Mouse (Mus musculus) E14TG2a.4 (cell line): ENCODE results near the gene Clasrp.

Experiments used
- H3K27me3 ChIP-seq: 2 replicates; pipeline ENCODE4 v1.6.1; 2014; ENCODE audit warnings: low read length, control low read depth; ENCODE audit not compliant: insufficient read depth
- H3K36me3 ChIP-seq: 2 replicates; pipeline ENCODE4 v1.6.1; 2014; ENCODE audit warnings: low read length, control low read depth; ENCODE audit not compliant: insufficient read depth
- H3K4me1 ChIP-seq: replicated peaks from 2 replicates; pipeline ENCODE4 v1.6.1; 2014; ENCODE audit warnings: low read depth, low read length, control low read depth
- H3K4me3 ChIP-seq: replicated peaks from 2 replicates; pipeline ENCODE4 v1.5.1; 2014; ENCODE audit warnings: mild to moderate bottlenecking, low read length
- H3K9me3 ChIP-seq: 2 replicates; pipeline ENCODE4 v1.6.1; 2014; ENCODE audit warnings: low read length, control low read depth
- CTCF ChIP-seq: conservative IDR thresholded peaks from 2 replicates; pipeline ENCODE4 v1.5.1; 2014; ENCODE audit warnings: low read length
- NANOG ChIP-seq: IDR thresholded peaks from 2 replicates; pipeline ENCODE4 v1.6.1; 2014; ENCODE audit warnings: borderline replicate concordance, low read length, mixed read lengths
- POU5F1 ChIP-seq: IDR thresholded peaks from 2 replicates; pipeline ENCODE4 v1.6.1; 2014; ENCODE audit warnings: low read length, borderline replicate concordance

Gene Clasrp

GRCm38 (mm10) chr7:19632720-19633119 lies 28.4 kb upstream of the Clasrp start:
- Histone ChIP-seq H3K36me3 (peaks cover 61% of the 10 kb centered on the region), H3K9me3 (no peaks in the 10 kb centered on the region), H3K4me1 (peaks cover 56% of the 10 kb centered on the region), H3K27me3 (no peaks in the 10 kb centered on the region), H3K4me3 (no peak overlapping the region)
- TF ChIP-seq CTCF (no peak), POU5F1 (no peak), NANOG (no peak)

DNA sequence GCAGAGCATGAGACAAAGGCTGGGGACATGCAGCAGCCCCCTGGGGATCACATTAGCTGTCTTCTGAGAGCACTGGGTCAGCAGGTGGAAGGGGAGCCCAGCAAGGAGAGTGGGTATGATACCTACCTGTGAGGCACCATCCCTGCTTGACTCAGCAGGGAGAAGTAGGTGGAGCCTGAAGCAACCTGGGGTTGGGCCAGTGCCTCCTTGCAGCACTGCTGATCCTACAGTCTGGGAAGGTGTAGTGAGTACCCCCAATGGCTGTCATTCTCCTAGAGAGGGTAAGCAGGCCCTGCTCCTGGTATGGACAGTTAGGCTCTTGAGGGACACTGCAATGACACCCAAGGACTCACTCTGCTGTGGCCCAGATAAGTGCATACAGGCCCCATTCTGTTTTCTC lies 28.0 kb upstream of the Clasrp start:
- TF ChIP-seq NANOG, result no peak
- TF ChIP-seq CTCF, result no peak
- no peak for TF ChIP-seq POU5F1
- peaks cover 56% of the 10 kb centered on the region for H3K36me3 ChIP-seq
- no peaks in the 10 kb centered on the region for H3K27me3 ChIP-seq
- H3K4me3 ChIP-seq, result no peak overlapping the region
- H3K4me1 ChIP-seq, result peaks cover 58% of the 10 kb centered on the region
- no peaks in the 10 kb centered on the region for H3K9me3 ChIP-seq

DNA sequence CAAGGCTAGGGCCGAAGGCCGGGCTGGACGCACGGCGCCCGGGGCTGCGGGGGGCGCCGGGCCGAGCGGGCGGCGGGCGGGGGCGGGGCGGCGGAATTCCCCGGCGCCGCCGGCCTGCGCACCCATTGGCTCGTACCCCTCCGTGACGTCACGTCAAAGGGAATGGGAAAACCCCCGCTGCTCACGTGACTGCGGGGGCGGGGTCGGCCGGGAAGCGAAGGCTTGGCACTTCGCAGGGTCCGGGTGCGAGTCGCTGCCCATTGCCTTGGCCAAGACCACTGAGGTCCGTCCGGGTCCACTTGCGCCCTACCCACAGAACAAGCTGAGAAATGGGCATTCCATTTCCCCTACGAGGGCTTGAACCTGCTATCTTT lies 25.1 kb upstream of the Clasrp start, which contains the start of gene Relb:
Gene Relb (minus strand): TSS at position 78 of the 374 bp plus-strand sequence.
- no peak for TF ChIP-seq NANOG
- no peak for TF ChIP-seq CTCF
- TF ChIP-seq POU5F1, result no peak
- Histone ChIP-seq H3K4me3 (peak within 1 kb of the TSS; percentile 100), H3K9me3 (no peaks in the 10 kb centered on the region), H3K27me3 (no peaks in the 10 kb centered on the region), H3K4me1 (peaks cover 57% of the 10 kb centered on the region), H3K36me3 (peaks cover 27% of the 10 kb centered on the region)

DNA sequence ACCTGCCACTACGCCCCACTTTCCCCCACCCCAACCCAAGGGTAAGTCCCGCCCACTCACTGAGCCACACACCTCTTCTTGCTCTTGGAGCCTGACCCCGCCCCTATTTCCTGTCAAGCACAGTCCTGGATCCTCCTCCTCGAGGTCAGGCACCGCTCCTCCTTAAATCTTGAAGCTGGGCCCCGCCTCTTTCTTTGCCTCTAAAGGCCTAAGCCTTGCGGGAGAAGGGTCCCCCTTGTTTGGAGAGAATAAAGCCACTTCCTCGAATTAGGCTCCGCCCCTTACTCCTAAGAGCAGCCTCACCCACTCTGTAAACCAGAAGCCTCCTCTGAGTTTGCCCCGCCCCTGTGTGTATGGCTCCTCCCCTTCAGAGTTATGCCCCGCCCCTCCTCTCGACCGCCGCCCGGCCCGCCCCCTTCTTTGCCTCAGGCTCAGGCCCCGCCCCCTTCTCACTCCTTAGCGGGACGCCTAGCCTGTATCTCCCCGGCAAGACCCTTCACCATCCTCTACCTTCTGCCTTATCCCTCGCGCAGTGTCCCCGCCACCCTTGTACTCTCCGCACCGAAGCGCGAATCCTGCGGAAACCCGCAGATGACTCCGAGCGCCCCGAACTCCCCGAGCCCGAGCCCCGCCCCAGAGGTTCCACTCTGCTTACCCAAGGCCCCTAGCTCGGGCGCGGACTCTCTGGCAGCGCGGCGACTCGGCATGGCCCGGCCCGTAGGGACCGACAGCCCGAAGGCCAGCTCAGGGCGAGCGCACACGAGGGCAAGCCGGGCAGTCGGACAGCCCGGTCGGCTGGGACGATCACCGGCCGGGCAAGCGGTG lies 24.5 kb upstream of the Clasrp start:
- H3K9me3 ChIP-seq, result no peaks in the 10 kb centered on the region
- peaks cover 21% of the 10 kb centered on the region for H3K36me3 ChIP-seq
- no peaks in the 10 kb centered on the region for H3K27me3 ChIP-seq
- H3K4me1 ChIP-seq, result peaks cover 57% of the 10 kb centered on the region
- TF ChIP-seq CTCF, result no peak
- TF ChIP-seq POU5F1, result no peak
- no peak for TF ChIP-seq NANOG
- H3K4me3 ChIP-seq, result peak overlapping the region; percentile 100

- TF ChIP-seq NANOG (no peak), POU5F1 (no peak)
- Histone ChIP-seq H3K4me1 (peaks cover 57% of the 10 kb centered on the region), H3K9me3 (no peaks in the 10 kb centered on the region), H3K27me3 (no peaks in the 10 kb centered on the region), H3K4me3 (peak overlapping the region; percentile 72), H3K36me3 (peaks cover 15% of the 10 kb centered on the region)
Observed at GRCm38 (mm10) chr7:19628192-19628535, 23.9 kb upstream of the Clasrp start.

- TF ChIP-seq POU5F1 (no peak), CTCF (no peak), NANOG (no peak)
- Histone ChIP-seq H3K27me3 (no peaks in the 10 kb centered on the region), H3K4me3 (peak overlapping the region; percentile 72), H3K9me3 (no peaks in the 10 kb centered on the region), H3K36me3 (peaks cover 14% of the 10 kb centered on the region), H3K4me1 (peaks cover 60% of the 10 kb centered on the region)
Observed at GRCm38 (mm10) chr7:19627721-19628120, 23.4 kb upstream of the Clasrp start.

GRCm38 (mm10) chr7:19623433-19623832 lies 19.1 kb upstream of the Clasrp start:
- TF ChIP-seq POU5F1, result no peak
- no peak for TF ChIP-seq NANOG
- TF ChIP-seq CTCF, result no peak
- peaks cover 75% of the 10 kb centered on the region for H3K4me1 ChIP-seq
- H3K36me3 ChIP-seq, result 0 out of 2 replicates have a peak, but pooled peaks cover 7% of the 10 kb centered on the region
- peaks cover 8% of the 10 kb centered on the region for H3K9me3 ChIP-seq
- 0 out of 2 replicates have a peak overlapping the region, but pooled peaks have one; percentile 29 for H3K4me3 ChIP-seq
- no peaks in the 10 kb centered on the region for H3K27me3 ChIP-seq

GRCm38 (mm10) chr7:19622241-19622640 lies 18.0 kb upstream of the Clasrp start:
- Histone ChIP-seq H3K9me3 (peaks cover 8% of the 10 kb centered on the region), H3K27me3 (no peaks in the 10 kb centered on the region), H3K36me3 (peaks cover 13% of the 10 kb centered on the region), H3K4me3 (0 out of 2 replicates have a peak overlapping the region, but pooled peaks have one; percentile 29), H3K4me1 (peaks cover 81% of the 10 kb centered on the region)
- no peak for TF ChIP-seq CTCF
- TF ChIP-seq NANOG, result no peak
- no peak for TF ChIP-seq POU5F1

DNA sequence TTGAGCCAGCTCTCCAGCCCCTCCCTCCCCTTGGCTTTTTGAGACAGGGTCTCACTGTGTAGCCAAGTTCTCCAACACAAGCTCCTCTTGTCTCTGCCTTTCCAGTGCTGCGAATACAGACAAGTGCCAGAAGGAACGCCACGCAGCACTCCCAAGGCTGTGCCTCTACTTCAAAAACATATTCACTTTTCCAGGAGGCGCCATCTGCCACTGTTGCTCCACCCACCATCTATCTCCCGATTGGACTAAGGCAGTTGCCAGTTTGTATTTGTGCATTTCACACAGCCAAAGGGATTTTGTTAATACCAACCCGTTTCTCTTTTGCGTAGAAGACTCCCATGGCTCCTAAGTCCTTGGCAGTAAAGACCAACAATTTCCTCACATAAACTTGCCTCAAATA lies 16.5 kb upstream of the Clasrp start:
- H3K4me1 ChIP-seq, result peaks cover 67% of the 10 kb centered on the region
- no peak for TF ChIP-seq CTCF
- TF ChIP-seq POU5F1, result no peak
- no peak for TF ChIP-seq NANOG
- peaks cover 8% of the 10 kb centered on the region for H3K9me3 ChIP-seq
- H3K4me3 ChIP-seq, result no peak overlapping the region
- H3K27me3 ChIP-seq, result no peaks in the 10 kb centered on the region
- H3K36me3 ChIP-seq, result peaks cover 25% of the 10 kb centered on the region
